Mouse (Mus musculus): Measurements from ENCODE around the gene Tnfaip2. TPM values are rescaled to one million over a fixed set of nuclear protein-coding genes. Genes with fewer than 3 reads are reported as not detected.

Gene Tnfaip2
- total RNA-seq, 1 experiment: 4.1 TPM

- Histone ChIP-seq H3K9me3 (ENCODE audit: control insufficient read depth, insufficient read depth, low read depth, low read length) (no peaks in the 10 kb centered on the region), H3K4me1 (ENCODE audit: control insufficient read depth in 2 of 2, insufficient read depth in 2 of 2, low read length in 2 of 2, poor library complexity in 1 of 2) (no peaks in the 10 kb centered on the region), H3K9ac (ENCODE audit: insufficient read depth, low read depth, low read length, poor library complexity, severe bottlenecking) (no peak overlapping the region), H3K36me3 (ENCODE audit: control insufficient read depth, insufficient read depth, low read length, poor library complexity, severe bottlenecking) (no peaks in the 10 kb centered on the region), H3K27ac (ENCODE audit: insufficient read depth, low read depth, low read length, poor library complexity, severe bottlenecking) (no peak overlapping the region), H3K4me3 (ENCODE audit: insufficient read depth in 1 of 2, low read depth in 1 of 2, low read length in 2 of 2, poor library complexity in 1 of 2, severe bottlenecking in 1 of 2) (no peak overlapping the region)
- TF ChIP-seq CHD2 (IDR thresholded peaks at IDR 0.05; ENCODE audit: low read depth, low read length) (no peak), ZC3H11A (IDR thresholded peaks at IDR 0.05; ENCODE audit: borderline replicate concordance, low read depth, low read length) (no peak), HCFC1 (IDR thresholded peaks at IDR 0.05; ENCODE audit: borderline replicate concordance, insufficient read depth, low read length) (no peak), ZNF384 (IDR thresholded peaks at IDR 0.05; ENCODE audit: low read depth, low read length) (no peak), MAFK (IDR thresholded peaks at IDR 0.05; ENCODE audit: insufficient read depth, low read depth, low read length) (no peak)
- no peak for DNase-seq (ENCODE audit: low read depth, low spot score)
- in situ Hi-C loops (cut with MboI; ENCODE audit: low sequenced_read_pairs in 2 of 2, unreplicated experiment in 2 of 2): no loop called here
These were observed 29.5 kb downstream of the Tnfaip2 start for GRCm38 (mm10) chr12:111471721-111472120.

- H3K9ac ChIP-seq (ENCODE audit: insufficient read depth, low read depth, low read length, poor library complexity, severe bottlenecking): no peak overlapping the region
- no peak overlapping the region for H3K27ac ChIP-seq (ENCODE audit: insufficient read depth, low read depth, low read length, poor library complexity, severe bottlenecking)
- H3K9me3 ChIP-seq (ENCODE audit: control insufficient read depth, insufficient read depth, low read depth, low read length): no peaks in the 10 kb centered on the region
- no peaks in the 10 kb centered on the region for H3K4me1 ChIP-seq (ENCODE audit: control insufficient read depth in 2 of 2, insufficient read depth in 2 of 2, low read length in 2 of 2, poor library complexity in 1 of 2)
- in situ Hi-C loops (cut with MboI; ENCODE audit: low sequenced_read_pairs in 2 of 2, unreplicated experiment in 2 of 2): no loop called here
- no peak overlapping the region for H3K4me3 ChIP-seq (ENCODE audit: insufficient read depth in 1 of 2, low read depth in 1 of 2, low read length in 2 of 2, poor library complexity in 1 of 2, severe bottlenecking in 1 of 2)
- no peaks in the 10 kb centered on the region for H3K36me3 ChIP-seq (ENCODE audit: control insufficient read depth, insufficient read depth, low read length, poor library complexity, severe bottlenecking)
- TF ChIP-seq HCFC1 (IDR thresholded peaks at IDR 0.05; ENCODE audit: borderline replicate concordance, insufficient read depth, low read length) (no peak), CHD2 (IDR thresholded peaks at IDR 0.05; ENCODE audit: low read depth, low read length) (no peak), MAFK (IDR thresholded peaks at IDR 0.05; ENCODE audit: insufficient read depth, low read depth, low read length) (no peak), ZNF384 (IDR thresholded peaks at IDR 0.05; ENCODE audit: low read depth, low read length) (no peak), ZC3H11A (IDR thresholded peaks at IDR 0.05; ENCODE audit: borderline replicate concordance, low read depth, low read length) (no peak)
- no peak for DNase-seq (ENCODE audit: low read depth, low spot score)
These were observed 30.6 kb downstream of the Tnfaip2 start for GRCm38 (mm10) chr12:111472886-111473285.

GRCm38 (mm10) chr12:111474384-111474783 lies 32.1 kb downstream of the Tnfaip2 start:
- in situ Hi-C loops (cut with MboI; ENCODE audit: low sequenced_read_pairs in 2 of 2, unreplicated experiment in 2 of 2): no loop called here
- Histone ChIP-seq H3K4me1 (ENCODE audit: control insufficient read depth in 2 of 2, insufficient read depth in 2 of 2, low read length in 2 of 2, poor library complexity in 1 of 2) (no peaks in the 10 kb centered on the region), H3K9ac (ENCODE audit: insufficient read depth, low read depth, low read length, poor library complexity, severe bottlenecking) (no peak overlapping the region), H3K36me3 (ENCODE audit: control insufficient read depth, insufficient read depth, low read length, poor library complexity, severe bottlenecking) (no peaks in the 10 kb centered on the region), H3K27ac (ENCODE audit: insufficient read depth, low read depth, low read length, poor library complexity, severe bottlenecking) (no peak overlapping the region), H3K9me3 (ENCODE audit: control insufficient read depth, insufficient read depth, low read depth, low read length) (no peaks in the 10 kb centered on the region), H3K4me3 (ENCODE audit: insufficient read depth in 1 of 2, low read depth in 1 of 2, low read length in 2 of 2, poor library complexity in 1 of 2, severe bottlenecking in 1 of 2) (no peak overlapping the region)
- TF ChIP-seq CHD2 (IDR thresholded peaks at IDR 0.05; ENCODE audit: low read depth, low read length) (no peak), ZNF384 (IDR thresholded peaks at IDR 0.05; ENCODE audit: low read depth, low read length) (no peak), ZC3H11A (IDR thresholded peaks at IDR 0.05; ENCODE audit: borderline replicate concordance, low read depth, low read length) (no peak), MAFK (IDR thresholded peaks at IDR 0.05; ENCODE audit: insufficient read depth, low read depth, low read length) (no peak), HCFC1 (IDR thresholded peaks at IDR 0.05; ENCODE audit: borderline replicate concordance, insufficient read depth, low read length) (no peak)
- no peak for DNase-seq (ENCODE audit: low read depth, low spot score)

- no peak for DNase-seq (ENCODE audit: low read depth, low spot score)
- no peak overlapping the region for H3K4me3 ChIP-seq (ENCODE audit: insufficient read depth in 1 of 2, low read depth in 1 of 2, low read length in 2 of 2, poor library complexity in 1 of 2, severe bottlenecking in 1 of 2)
- no peaks in the 10 kb centered on the region for H3K36me3 ChIP-seq (ENCODE audit: control insufficient read depth, insufficient read depth, low read length, poor library complexity, severe bottlenecking)
- H3K9ac ChIP-seq (ENCODE audit: insufficient read depth, low read depth, low read length, poor library complexity, severe bottlenecking): no peak overlapping the region
- H3K4me1 ChIP-seq (ENCODE audit: control insufficient read depth in 2 of 2, insufficient read depth in 2 of 2, low read length in 2 of 2, poor library complexity in 1 of 2): no peaks in the 10 kb centered on the region
- H3K27ac ChIP-seq (ENCODE audit: insufficient read depth, low read depth, low read length, poor library complexity, severe bottlenecking): no peak overlapping the region
- no peak for TF ChIP-seq ZNF384 (IDR thresholded peaks at IDR 0.05; ENCODE audit: low read depth, low read length)
- no peak for TF ChIP-seq CHD2 (IDR thresholded peaks at IDR 0.05; ENCODE audit: low read depth, low read length)
- no peak for TF ChIP-seq ZC3H11A (IDR thresholded peaks at IDR 0.05; ENCODE audit: borderline replicate concordance, low read depth, low read length)
- TF ChIP-seq MAFK (IDR thresholded peaks at IDR 0.05; ENCODE audit: insufficient read depth, low read depth, low read length): no peak
- TF ChIP-seq HCFC1 (IDR thresholded peaks at IDR 0.05; ENCODE audit: borderline replicate concordance, insufficient read depth, low read length): no peak
- in situ Hi-C loops (cut with MboI; ENCODE audit: low sequenced_read_pairs in 2 of 2, unreplicated experiment in 2 of 2): no loop called here
- no peaks in the 10 kb centered on the region for H3K9me3 ChIP-seq (ENCODE audit: control insufficient read depth, insufficient read depth, low read depth, low read length)
These were observed 32.8 kb downstream of the Tnfaip2 start for GRCm38 (mm10) chr12:111474893-111475643.

All from ES-E14 (cell line).